Mouse (Mus musculus) limb, embryonic 13.5 days (tissue): ENCODE results near the gene Mall. TPM values are rescaled to one million over a fixed set of nuclear protein-coding genes. Genes with fewer than 3 reads are reported as not detected.

Experiments used
- ATAC-seq: fragments of 200-750 bp; cut with Nextera tagmentation; 2 replicates; pipeline ENCODE4 v1.8.0; 2017; ENCODE audit warnings: low read depth, moderate number of reproducible peaks, moderate TSS enrichment; ENCODE audit not compliant: low FRiP score
- H3K27ac ChIP-seq: fragments of 300-500 bp; sonication (generic); 2 replicates; pipeline ENCODE4 v1.5.1; 2015; ENCODE audit warnings: inconsistent platforms, mild to moderate bottlenecking, moderate library complexity
- H3K27me3 ChIP-seq: fragments of 300-500 bp; sonication (generic); 2 replicates; pipeline ENCODE4 v1.6.1; 2015; ENCODE audit warnings: mild to moderate bottlenecking, inconsistent platforms
- H3K36me3 ChIP-seq: fragments of 300-500 bp; sonication (generic); 2 replicates; pipeline ENCODE4 v1.6.1; 2015; ENCODE audit warnings: inconsistent platforms, mild to moderate bottlenecking, moderate library complexity
- H3K4me1 ChIP-seq: fragments of 300-500 bp; sonication (generic); 2 replicates; pipeline ENCODE4 v1.6.1; 2015; ENCODE audit warnings: inconsistent platforms
- H3K4me2 ChIP-seq: fragments of 300-500 bp; sonication (generic); replicated peaks from 2 replicates; pipeline ENCODE4 v1.6.1; 2015; ENCODE audit warnings: inconsistent platforms, mild to moderate bottlenecking, moderate library complexity
- H3K4me3 ChIP-seq: fragments of 300-500 bp; sonication (generic); 2 replicates; pipeline ENCODE4 v1.5.1; 2015; ENCODE audit warnings: moderate library complexity, mild to moderate bottlenecking, inconsistent platforms
- H3K9ac ChIP-seq: fragments of 300-500 bp; sonication (generic); 2 replicates; pipeline ENCODE4 v1.6.1; 2015; ENCODE audit warnings: mild to moderate bottlenecking, inconsistent platforms
- H3K9me3 ChIP-seq: fragments of 300-500 bp; sonication (generic); 2 replicates; pipeline ENCODE4 v1.6.1; 2016; ENCODE audit warnings: inconsistent platforms
- WGBS: fragments of 180-500 bp; shearing (Covaris S2); methylation state at CpG from one replicate; pipeline ENCODE4 v1.1.7; 2015; 5-methylcytosine and 5-hydroxymethylcytosine counted together
- polyA plus RNA-seq: library from polyadenylated mRNA; unstranded; fragments of >200 nt; fragmentation: Nextera tagmentation; extraction: Ambion mirVana; gene quantifications from 2 replicates; pipeline ENCODE4 v1.2.1, GENCODE M21; 2015

Gene Mall
- 6.5 and 7.0 TPM in 2 replicates for polyA plus RNA-seq

DNA sequence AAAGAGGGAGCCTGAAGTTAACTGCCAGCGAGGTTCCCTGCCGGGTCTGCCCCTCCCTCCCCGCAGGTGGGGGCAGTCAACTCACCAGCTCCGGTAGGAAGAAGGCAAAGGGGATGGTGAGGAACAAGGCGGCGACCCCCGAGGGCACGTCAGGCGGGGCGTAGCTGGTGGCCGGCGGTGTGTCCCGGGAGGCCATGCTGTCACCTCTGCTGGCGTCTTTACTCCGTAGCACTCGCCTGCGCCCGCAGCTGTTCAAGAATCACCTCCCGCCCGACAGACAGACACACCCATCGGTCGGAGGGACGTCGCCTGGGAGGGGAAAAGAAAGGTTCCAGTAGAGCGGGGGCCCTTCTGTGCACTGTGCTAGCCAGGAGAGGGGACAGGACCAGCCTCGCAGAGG lies at the start of gene Mall:
Mall (minus strand) TSS at position 262 of the 400 bp plus-strand sequence.
- Histone ChIP-seq H3K4me3 (peak within 1 kb of the TSS; percentile 34), H3K27me3 (peaks cover 20% of the 10 kb centered on the region), H3K27ac (no peak within 1 kb of the TSS), H3K4me2 (peak within 1 kb of the TSS; percentile 62), H3K4me1 (peaks cover 25% of the 10 kb centered on the region), H3K9ac (peak within 1 kb of the TSS; percentile 58), H3K36me3 (no peaks in the 10 kb centered on the region), H3K9me3 (no peaks in the 10 kb centered on the region)
- ATAC-seq = no peak
- 2% methylated on average over 26 of the region's 26 CpGs for WGBS

DNA sequence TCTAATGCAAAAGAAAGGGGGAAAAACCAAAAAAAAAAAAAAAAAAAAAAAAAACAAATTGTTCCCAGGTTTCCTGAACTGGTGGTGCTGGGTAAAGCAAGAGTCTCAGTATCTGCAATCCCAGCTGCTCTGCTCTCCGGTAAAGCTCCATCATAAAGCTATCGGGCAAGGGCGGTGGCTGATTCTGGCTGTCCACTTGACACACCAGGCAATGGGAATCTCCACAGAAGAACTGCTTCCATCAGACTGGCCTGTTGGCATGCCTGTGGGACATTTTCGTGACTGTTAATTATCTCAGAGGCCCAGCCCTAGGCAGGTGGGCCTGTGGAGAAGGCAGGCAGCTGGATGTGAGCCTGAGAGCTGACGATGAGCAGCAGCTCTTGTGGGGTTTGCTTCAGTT lies 48.7 kb upstream of the Mall start:
- Histone ChIP-seq H3K4me2 (no peak overlapping the region), H3K9ac (no peak overlapping the region), H3K4me1 (no peaks in the 10 kb centered on the region), H3K36me3 (peaks cover 35% of the 10 kb centered on the region), H3K9me3 (no peaks in the 10 kb centered on the region), H3K27ac (no peak overlapping the region), H3K4me3 (no peak overlapping the region), H3K27me3 (no peaks in the 10 kb centered on the region)
- WGBS = 86% methylated on average over 5 of the region's 5 CpGs
- ATAC-seq = no peak

DNA sequence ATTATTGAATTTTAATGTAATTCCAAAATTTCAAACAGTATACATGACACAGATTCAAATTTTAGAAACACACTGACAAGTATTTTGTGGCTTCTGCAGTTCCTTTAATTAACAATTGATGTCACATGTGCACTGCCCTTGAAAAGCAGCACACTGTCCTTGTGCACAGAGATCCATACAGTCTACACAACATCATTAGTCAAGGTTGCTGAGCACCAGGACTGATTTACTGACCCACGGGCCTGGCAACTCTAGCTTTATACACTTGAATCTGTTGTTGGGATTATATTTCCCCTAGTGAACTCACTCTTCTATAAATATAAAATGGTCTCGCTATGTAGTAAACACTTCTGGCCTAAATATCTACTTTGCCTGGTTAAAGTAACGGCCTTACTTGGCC lies 45.3 kb upstream of the Mall start:
- Histone ChIP-seq H3K4me2 (no peak overlapping the region), H3K4me1 (no peaks in the 10 kb centered on the region), H3K27ac (no peak overlapping the region), H3K27me3 (no peaks in the 10 kb centered on the region), H3K36me3 (peaks cover 54% of the 10 kb centered on the region), H3K9ac (no peak overlapping the region), H3K9me3 (no peaks in the 10 kb centered on the region), H3K4me3 (no peak overlapping the region)
- ATAC-seq = no peak
- 73% methylated on average over 3 of the region's 3 CpGs for WGBS

GRCm38 (mm10) chr2:127774578-127774941 lies 44.8 kb upstream of the Mall start:
- Histone ChIP-seq H3K9ac (no peak overlapping the region), H3K4me3 (no peak overlapping the region), H3K4me1 (no peaks in the 10 kb centered on the region), H3K4me2 (no peak overlapping the region), H3K27ac (no peak overlapping the region), H3K36me3 (peaks cover 58% of the 10 kb centered on the region), H3K27me3 (no peaks in the 10 kb centered on the region), H3K9me3 (no peaks in the 10 kb centered on the region)
- no peak for ATAC-seq
- WGBS = 43% methylated on average over 1 of the region's 1 CpGs

- no peak overlapping the region for H3K27ac ChIP-seq
- H3K4me3 ChIP-seq = no peak overlapping the region
- no peaks in the 10 kb centered on the region for H3K4me1 ChIP-seq
- no peak for ATAC-seq
- peaks cover 58% of the 10 kb centered on the region for H3K36me3 ChIP-seq
- no peaks in the 10 kb centered on the region for H3K9me3 ChIP-seq
- no peaks in the 10 kb centered on the region for H3K27me3 ChIP-seq
- WGBS = 60% methylated on average over 15 of the region's 15 CpGs
- no peak overlapping the region for H3K4me2 ChIP-seq
- H3K9ac ChIP-seq = no peak overlapping the region
Measured at GRCm38 (mm10) chr2:127773938-127774577, 44.3 kb upstream of the Mall start.

- H3K36me3 ChIP-seq = peaks cover 63% of the 10 kb centered on the region
Measured at GRCm38 (mm10) chr2:127761587-127761986, 31.9 kb upstream of the Mall start.

DNA sequence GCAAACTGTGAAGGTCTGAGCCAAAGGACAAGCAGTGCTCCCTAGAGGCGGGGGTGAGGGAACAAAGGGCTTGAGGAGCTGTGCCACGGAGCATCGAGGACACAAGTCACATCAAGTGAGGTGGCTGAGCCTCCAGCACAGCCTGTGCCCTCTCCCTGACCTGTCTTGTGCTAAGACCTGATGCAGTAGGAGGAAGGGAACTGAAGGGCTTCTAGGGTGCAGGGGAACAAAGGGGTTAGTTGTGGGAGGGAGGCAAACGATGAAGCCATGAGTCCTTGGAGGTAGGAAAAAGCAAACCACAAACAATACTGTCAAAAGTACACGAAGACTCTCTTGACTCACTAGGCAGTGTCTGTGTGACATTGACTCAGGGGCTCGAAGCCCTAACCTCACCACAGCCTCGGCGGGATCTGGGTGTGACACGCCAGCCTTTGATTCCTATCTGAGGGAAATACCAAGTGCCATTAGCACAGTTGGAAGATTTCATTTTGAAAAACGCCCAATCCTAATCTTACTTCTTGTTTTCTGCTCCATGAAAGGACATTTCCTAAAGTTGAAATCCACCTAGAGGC lies 30.8 kb upstream of the Mall start:
- Histone ChIP-seq H3K9ac (no peak overlapping the region), H3K4me1 (no peaks in the 10 kb centered on the region), H3K9me3 (no peaks in the 10 kb centered on the region), H3K27ac (no peak overlapping the region), H3K27me3 (no peaks in the 10 kb centered on the region), H3K36me3 (peaks cover 68% of the 10 kb centered on the region), H3K4me2 (no peak overlapping the region), H3K4me3 (no peak overlapping the region)
- 81% methylated on average over 10 of the region's 10 CpGs for WGBS
- ATAC-seq = no peak

More at GRCm38 (mm10) chr2:127761587-127761986, 31.9 kb upstream of the Mall start:
- H3K9ac ChIP-seq = no peak overlapping the region
- no peak overlapping the region for H3K4me2 ChIP-seq
- no peak overlapping the region for H3K27ac ChIP-seq
- H3K27me3 ChIP-seq = no peaks in the 10 kb centered on the region
- H3K4me3 ChIP-seq = no peak overlapping the region
- H3K4me1 ChIP-seq = no peaks in the 10 kb centered on the region
- ATAC-seq = no peak
- 86% methylated on average over 5 of the region's 5 CpGs for WGBS
- H3K9me3 ChIP-seq = no peaks in the 10 kb centered on the region

GRCm38 (mm10) chr2:127760014-127760413 lies 30.3 kb upstream of the Mall start:
- H3K4me2 ChIP-seq = no peak overlapping the region
- no peaks in the 10 kb centered on the region for H3K9me3 ChIP-seq
- no peaks in the 10 kb centered on the region for H3K4me1 ChIP-seq
- no peak for ATAC-seq
- H3K27ac ChIP-seq = no peak overlapping the region
- peaks cover 67% of the 10 kb centered on the region for H3K36me3 ChIP-seq
- H3K4me3 ChIP-seq = no peak overlapping the region
- no peaks in the 10 kb centered on the region for H3K27me3 ChIP-seq
- H3K9ac ChIP-seq = no peak overlapping the region
- WGBS = 91% methylated on average over 6 of the region's 6 CpGs

DNA sequence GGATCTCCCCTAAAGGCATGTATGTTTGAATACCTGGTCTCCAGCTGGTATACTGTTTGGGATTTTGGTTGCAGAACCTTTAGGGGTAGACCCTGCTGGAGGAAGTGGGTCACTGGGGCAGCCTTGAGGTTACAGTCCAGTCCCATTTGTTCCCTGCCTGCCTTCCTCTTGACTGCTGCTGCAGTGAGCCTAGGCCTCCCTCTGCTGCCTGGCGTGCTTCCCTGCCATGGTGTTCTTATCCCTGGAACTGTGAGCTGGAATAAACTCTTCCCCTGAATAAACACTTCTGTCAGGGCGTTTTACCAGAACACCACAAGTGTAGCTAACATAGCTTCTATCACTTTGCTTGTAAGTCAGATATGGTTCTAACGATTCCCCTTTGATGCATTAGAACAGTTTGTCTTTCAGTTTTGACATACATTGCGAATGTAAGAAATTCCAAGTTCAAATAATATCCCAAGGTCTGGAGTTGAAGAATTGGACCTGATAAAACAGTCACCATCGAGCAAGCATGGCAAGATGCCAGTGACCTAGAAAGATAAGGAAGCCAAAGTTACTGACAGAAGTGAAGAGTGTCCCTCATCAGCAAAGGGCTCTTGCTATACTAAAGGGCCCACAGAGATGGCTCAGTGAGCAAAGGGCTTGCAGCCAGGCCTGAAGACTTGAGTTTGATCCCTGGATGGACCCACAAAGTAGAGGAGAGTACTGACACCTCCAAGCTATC lies 29.6 kb upstream of the Mall start:
- WGBS = 85% methylated on average over 5 of the region's 5 CpGs
- no peaks in the 10 kb centered on the region for H3K4me1 ChIP-seq
- H3K36me3 ChIP-seq = peaks cover 63% of the 10 kb centered on the region
- H3K27me3 ChIP-seq = no peaks in the 10 kb centered on the region
- H3K9ac ChIP-seq = no peak overlapping the region
- H3K4me2 ChIP-seq = no peak overlapping the region
- no peak for ATAC-seq
- no peak overlapping the region for H3K4me3 ChIP-seq
- no peak overlapping the region for H3K27ac ChIP-seq
- H3K9me3 ChIP-seq = no peaks in the 10 kb centered on the region

DNA sequence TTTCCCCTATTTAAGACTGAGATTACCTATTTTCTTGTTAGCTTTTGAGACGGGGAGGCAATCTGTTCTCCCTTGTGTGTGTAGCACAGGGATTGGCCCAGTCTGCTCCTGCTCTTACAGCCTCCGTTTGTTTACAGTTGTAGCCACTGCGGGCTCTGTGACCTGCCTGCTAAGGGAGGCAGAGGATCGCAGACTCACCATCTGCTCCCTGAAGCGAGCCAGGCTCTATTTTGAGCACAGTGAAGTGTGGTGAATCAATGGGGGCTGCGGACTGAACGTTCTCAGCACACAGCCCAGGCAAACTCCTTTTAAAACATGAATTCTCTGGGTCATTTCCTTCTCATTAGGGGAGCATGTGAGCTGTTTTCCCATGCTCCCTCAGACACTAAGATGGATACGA lies 27.4 kb upstream of the Mall start:
- WGBS = 23% methylated on average over 8 of the region's 8 CpGs
- Histone ChIP-seq H3K27me3 (no peaks in the 10 kb centered on the region), H3K9me3 (no peaks in the 10 kb centered on the region), H3K4me3 (no peak overlapping the region), H3K4me1 (no peaks in the 10 kb centered on the region), H3K36me3 (peaks cover 56% of the 10 kb centered on the region), H3K4me2 (no peak overlapping the region), H3K27ac (no peak overlapping the region), H3K9ac (no peak overlapping the region)
- ATAC-seq = no peak

DNA sequence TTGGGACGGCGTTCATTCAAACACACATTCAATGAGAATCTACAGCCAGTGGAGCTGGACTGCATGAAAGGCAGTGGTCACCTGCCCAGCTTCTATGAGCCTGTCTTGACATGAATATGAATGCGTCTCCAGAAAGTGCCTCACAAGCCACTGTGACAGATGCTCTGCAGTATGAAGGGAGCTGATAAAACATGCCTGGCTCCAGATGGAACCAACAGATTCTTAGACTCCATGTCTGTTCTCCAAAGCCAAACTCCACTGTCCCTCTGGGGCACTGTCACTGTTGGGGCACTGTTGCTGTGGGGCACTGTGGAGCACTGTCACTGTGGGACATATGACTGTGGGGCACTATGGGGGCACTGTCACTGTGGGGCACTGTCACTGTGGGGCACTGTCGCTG lies 24.4 kb upstream of the Mall start:
- Histone ChIP-seq H3K27me3 (no peaks in the 10 kb centered on the region), H3K9me3 (no peaks in the 10 kb centered on the region), H3K4me2 (no peak overlapping the region), H3K4me3 (no peak overlapping the region), H3K9ac (no peak overlapping the region), H3K4me1 (no peaks in the 10 kb centered on the region), H3K27ac (no peak overlapping the region), H3K36me3 (peaks cover 31% of the 10 kb centered on the region)
- no peak for ATAC-seq
- 90% methylated on average over 4 of the region's 4 CpGs for WGBS

- 72% methylated on average over 11 of the region's 11 CpGs for whole genome bisulfite sequencing
- no peak for ATAC-seq
Measured at GRCm38 (mm10) chr2:127751849-127752610, 22.3 kb upstream of the Mall start.

More at GRCm38 (mm10) chr2:127751849-127752610, 22.3 kb upstream of the Mall start:
- no peaks in the 10 kb centered on the region for H3K9me3 ChIP-seq
- H3K4me1 ChIP-seq = no peaks in the 10 kb centered on the region
- peaks cover 20% of the 10 kb centered on the region; the same call in 1 of the 2 replicates for H3K36me3 ChIP-seq
- no peak overlapping the region for H3K4me3 ChIP-seq
- H3K9ac ChIP-seq = no peak overlapping the region
- H3K27ac ChIP-seq = no peak overlapping the region
- no peak overlapping the region for H3K4me2 ChIP-seq
- H3K27me3 ChIP-seq = no peaks in the 10 kb centered on the region
